ENCODE assay signal across 9 mouse cellular contexts in the genomic region with DNA sequence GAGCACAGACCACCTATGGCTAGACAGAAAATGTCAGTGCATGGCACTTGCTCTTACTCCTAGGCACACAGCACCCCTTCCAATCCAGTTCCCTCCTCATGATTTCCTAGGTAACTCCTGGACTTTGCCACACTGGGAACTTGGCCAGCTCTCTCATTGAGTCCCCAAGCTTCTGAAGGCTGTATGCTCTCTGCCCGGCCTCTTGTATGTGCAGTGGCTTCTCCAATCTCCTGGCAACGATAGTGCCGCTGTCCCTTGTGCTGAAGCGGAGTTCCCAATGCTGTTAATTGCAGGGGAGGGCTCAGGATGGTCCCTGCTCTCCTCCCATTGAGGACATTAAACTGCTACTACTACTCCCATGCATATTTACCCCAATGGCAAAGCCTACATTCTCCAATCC. TPM values are rescaled to one million over a fixed set of nuclear protein-coding genes. Genes with fewer than 3 reads are reported as not detected.
DNase-seq lines count a peak whose midpoint lies in the region; ATAC-seq lines count a peak whose summit lies in the region.
"Had no signal": no experiment of that assay in that cellular context is flagged by ENCODE, and none has a peak within 500 bp of the region (broad histone marks: within the 10 kb centered on the region; RNA-seq: fewer than 3 reads in every experiment).

No protein-coding gene starts in this region.

- peaks cover 51% of the 10 kb centered on the region for H3K36me3 ChIP-seq in midbrain, embryonic 13.5 days
- peaks cover 31% of the 10 kb centered on the region for H3K36me3 ChIP-seq in midbrain, embryonic 11.5 days (ENCODE audit: control insufficient read depth, insufficient read depth, low read length)
- peaks cover 30% of the 10 kb centered on the region for H3K36me3 ChIP-seq in hindbrain, embryonic 16.5 days (ENCODE audit: control insufficient read depth, insufficient read depth, low read length)

- H3K4me2 ChIP-seq in midbrain, embryonic 13.5 days (replicated peaks), result no peak overlapping the region
- no peak overlapping the region for H3K4me2 ChIP-seq in midbrain, embryonic 11.5 days
- H3K4me2 ChIP-seq in hindbrain, embryonic 16.5 days (ENCODE audit: low read length), result no peak overlapping the region

- H3K9me3 ChIP-seq in midbrain, embryonic 13.5 days, result no peaks in the 10 kb centered on the region
- H3K9me3 ChIP-seq in midbrain, embryonic 11.5 days (ENCODE audit: control insufficient read depth, low read length), result no peaks in the 10 kb centered on the region
- H3K9me3 ChIP-seq in hindbrain, embryonic 16.5 days (ENCODE audit: control insufficient read depth, low read length), result no peaks in the 10 kb centered on the region

- H3K4me1 ChIP-seq in midbrain, embryonic 13.5 days (replicated peaks), result peaks cover 16% of the 10 kb centered on the region
- H3K4me1 ChIP-seq in midbrain, embryonic 11.5 days (ENCODE audit: control insufficient read depth, insufficient read depth, low read length), result peaks cover 4% of the 10 kb centered on the region; the same call in 1 of the 2 replicates
- peaks cover 9% of the 10 kb centered on the region for H3K4me1 ChIP-seq in hindbrain, embryonic 16.5 days (ENCODE audit: control insufficient read depth, insufficient read depth, low read depth, low read length)

- no peak overlapping the region for H3K4me3 ChIP-seq in midbrain, embryonic 13.5 days (replicated peaks)
- H3K4me3 ChIP-seq in midbrain, embryonic 11.5 days (ENCODE audit: low read depth, low read length), result no peak overlapping the region
- no peak overlapping the region for H3K4me3 ChIP-seq in hindbrain, embryonic 16.5 days (ENCODE audit: low read length)

- peak; percentile 26 for DNase-seq in cerebellum, adult 9-10 months
- DNase-seq in midbrain, embryonic 11.5 days (ENCODE audit: low spot score, missing footprints), result no peak
- DNase-seq in mesoderm, embryonic 11.5 days (ENCODE audit: low read depth, low spot score), result peak; percentile 30
- DNase-seq in heart, adult 9 months (ENCODE audit: low spot score in 2 of 2), result no peak

- H3K27ac ChIP-seq in midbrain, embryonic 13.5 days, result 0 out of 2 replicates have a peak overlapping the region, but pooled peaks have one; percentile 30
- H3K27ac ChIP-seq in midbrain, embryonic 11.5 days (ENCODE audit: low read depth, low read length), result no peak overlapping the region
- 0 out of 2 replicates have a peak overlapping the region, but pooled peaks have one; percentile 11 for H3K27ac ChIP-seq in hindbrain, embryonic 16.5 days (ENCODE audit: low read depth, low read length)
- H3K27ac ChIP-seq: macrophage had no signal

- no peak for ATAC-seq in cerebellum, adult (ENCODE audit: insufficient number of reproducible peaks, low FRiP score, low TSS enrichment)
- no peak for ATAC-seq in midbrain, embryonic 13.5 days
- ATAC-seq in midbrain, embryonic 11.5 days (ENCODE audit: low FRiP score), result no peak
- ATAC-seq in hindbrain, embryonic 16.5 days, result peak; percentile 22
- no peak for ATAC-seq in CD4-positive, CD25-positive, alpha-beta regulatory T cell, adult 4 months

- no peaks in the 10 kb centered on the region for H3K27me3 ChIP-seq in midbrain, embryonic 13.5 days
- H3K27me3 ChIP-seq in midbrain, embryonic 11.5 days (ENCODE audit: control insufficient read depth, insufficient read depth, low read length), result no peaks in the 10 kb centered on the region
- H3K27me3 ChIP-seq in hindbrain, embryonic 16.5 days (replicated peaks; ENCODE audit: control insufficient read depth, insufficient read depth, low read length), result no peaks in the 10 kb centered on the region

- WGBS in midbrain, embryonic 13.5 days, result 18% methylated on average over 4 of the region's 4 CpGs
- WGBS in midbrain, embryonic 11.5 days, result 27% methylated on average over 4 of the region's 4 CpGs
- 17% methylated on average over 4 of the region's 4 CpGs for WGBS in hindbrain, embryonic 16.5 days

- H3K9ac ChIP-seq in midbrain, embryonic 13.5 days (replicated peaks), result no peak overlapping the region
- no peak overlapping the region for H3K9ac ChIP-seq in midbrain, embryonic 11.5 days (ENCODE audit: low read length)
- H3K9ac ChIP-seq in hindbrain, embryonic 16.5 days (ENCODE audit: low read depth, low read length), result no peak overlapping the region

RNA-seq across cellular contexts. Expression of gene Qtrt1, which starts 3.7 kb away (rescaled TPM):
- 52.3 and 53.0 TPM in 2 replicates for polyA plus RNA-seq in midbrain, embryonic 13.5 days (2015; fragmentation: Nextera tagmentation; extraction: Ambion mirVana)
- polyA plus RNA-seq in midbrain, embryonic 11.5 days (2014; fragmentation: Nextera tagmentation; extraction: Ambion mirVana), result 46.2 and 46.8 TPM in 2 replicates
- polyA plus RNA-seq in hindbrain, embryonic 16.5 days (2015; fragmentation: Nextera tagmentation; extraction: Ambion mirVana), result 50.3 and 53.7 TPM in 2 replicates
- 10 to 100 TPM; 32.1 to 46.9 TPM for polyA plus RNA-seq in CD4-positive, CD25-positive, alpha-beta regulatory T cell, adult 4 months (2017; shearing (Covaris generic))

RNA-seq across cellular contexts. Expression of gene Dnm2, which starts 16.8 kb away (rescaled TPM):
- polyA plus RNA-seq in midbrain, embryonic 13.5 days (2015; fragmentation: Nextera tagmentation; extraction: Ambion mirVana), result 66.9 and 71.8 TPM in 2 replicates
- 55.0 and 60.6 TPM in 2 replicates for polyA plus RNA-seq in midbrain, embryonic 11.5 days (2014; fragmentation: Nextera tagmentation; extraction: Ambion mirVana)
- polyA plus RNA-seq in hindbrain, embryonic 16.5 days (2015; fragmentation: Nextera tagmentation; extraction: Ambion mirVana), result 61.9 and 69.2 TPM in 2 replicates
- 100 to 1,000 TPM in 1 of 2 experiments, 10 to 100 TPM in 1; 97.0 to 119 TPM for polyA plus RNA-seq in CD4-positive, CD25-positive, alpha-beta regulatory T cell, adult 4 months (2017; shearing (Covaris generic))

RNA-seq across cellular contexts. Expression of gene Ilf3, which starts 40.3 kb away (rescaled TPM):
- 312 and 327 TPM in 2 replicates for polyA plus RNA-seq in midbrain, embryonic 13.5 days (2015; fragmentation: Nextera tagmentation; extraction: Ambion mirVana)
- 263 and 266 TPM in 2 replicates for polyA plus RNA-seq in midbrain, embryonic 11.5 days (2014; fragmentation: Nextera tagmentation; extraction: Ambion mirVana)
- 186 and 210 TPM in 2 replicates for polyA plus RNA-seq in hindbrain, embryonic 16.5 days (2015; fragmentation: Nextera tagmentation; extraction: Ambion mirVana)
- polyA plus RNA-seq in CD4-positive, CD25-positive, alpha-beta regulatory T cell, adult 4 months (2017; shearing (Covaris generic)), result 100 to 1,000 TPM; 127 to 203 TPM

Comparison
In these comparisons a context has a peak if more than half of its experiments do, and no peak if none do; other contexts are left out.
1. DNase-seq: peak in cerebellum, adult 9-10 months (single experiment) and mesoderm, embryonic 11.5 days (single experiment); none in midbrain, embryonic 11.5 days (single experiment) and heart, adult 9 months (0 of 2).